Mouse (Mus musculus): ENCODE data around the gene Cdk6.

GRCm38 (mm10) chr5:3522826-3523225 lies 181.5 kb downstream of the Cdk6 start:
- TF ChIP-seq POLR2A (IDR thresholded peaks at IDR 0.05; ENCODE audit: extremely low read depth, insufficient read depth, low read length) (no peak), CTCF (IDR thresholded peaks at IDR 0.05; ENCODE audit: extremely low read depth, insufficient read depth, low read length) (no peak)

All from cortical plate, adult 2 months (tissue).